Comparison of ENCODE assay signal across 36 mouse cellular contexts in the genomic region with DNA sequence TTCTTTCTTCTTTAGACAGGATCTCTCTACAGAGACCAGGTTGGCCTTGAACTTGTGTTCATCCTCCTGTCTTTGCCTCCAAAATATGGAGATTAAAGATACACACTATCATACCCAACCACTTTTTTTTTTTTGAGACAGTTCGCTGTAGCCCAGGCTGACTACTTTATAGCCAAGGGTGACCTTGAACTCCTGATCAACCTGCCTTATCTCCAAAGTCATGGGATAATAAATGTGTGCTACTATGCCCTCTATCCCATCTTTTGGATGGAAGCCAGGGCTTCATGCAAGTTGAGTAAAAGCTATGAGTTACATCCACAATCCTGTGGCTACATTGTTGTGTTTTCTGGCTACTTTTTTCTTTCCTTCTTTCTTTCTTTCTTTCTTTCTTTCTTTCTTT. TPM values are rescaled to one million over a fixed set of nuclear protein-coding genes. Genes with fewer than 3 reads are reported as not detected.
"Had no signal": no experiment of that assay in that cellular context is flagged by ENCODE, and none has a peak within 500 bp of the region (broad histone marks: within the 10 kb centered on the region; RNA-seq: fewer than 3 reads in every experiment).

No protein-coding gene starts in this region.

- DNase-seq: cerebellum, adult 9-10 months; cerebellum, adult 9-11 months; cerebellum, postnatal 10 days; cerebellum, postnatal 14 days; cerebellum, postnatal 25 days; cerebellum, postnatal 36 days; embryo, embryonic 11 days; forebrain, postnatal 0 days; gastrocnemius, postnatal 10 days; gastrocnemius, postnatal 14 days; gastrocnemius, postnatal 25 days; gastrocnemius, postnatal 36 days; heart, adult 11 months; heart, adult 18-20 months; heart, adult 2 months had no signal

RNA-seq across cellular contexts. Expression of gene Ldlrad2, which starts 48.9 kb away (rescaled TPM):
- total RNA-seq: common myeloid progenitor, adult 5-6 weeks; forebrain, postnatal 0 days; gastrocnemius, adult 18-20 months; gastrocnemius, adult 2 months; gastrocnemius, adult 8-10 months; gastrocnemius, postnatal 10 days; gastrocnemius, postnatal 14 days; gastrocnemius, postnatal 25 days; gastrocnemius, postnatal 36 days; gastrocnemius, postnatal 4 days; granulocyte monocyte progenitor cell, adult 5-6 weeks; heart, adult 18-20 months; heart, adult 2 months; heart, adult 8-10 months had no signal
- polyA plus RNA-seq: cortical plate, adult 2 months; embryonic facial prominence, embryonic 10.5 days; embryonic facial prominence, embryonic 11.5 days; embryonic facial prominence, embryonic 12.5 days; embryonic facial prominence, embryonic 13.5 days; erythroblast, embryonic 14.5 days; forebrain, embryonic 10.5 days; forebrain, embryonic 11.5 days; forebrain, embryonic 12.5 days; forebrain, embryonic 13.5 days; forebrain, embryonic 14.5 days; forebrain, embryonic 16.5 days; forebrain, postnatal 0 days; frontal cortex, adult 2 months; gonadal fat pad, adult 2 months; heart, adult 2 months had no signal
